Mouse (Mus musculus): ENCODE measurements around the gene Prpf40b.

DNA sequence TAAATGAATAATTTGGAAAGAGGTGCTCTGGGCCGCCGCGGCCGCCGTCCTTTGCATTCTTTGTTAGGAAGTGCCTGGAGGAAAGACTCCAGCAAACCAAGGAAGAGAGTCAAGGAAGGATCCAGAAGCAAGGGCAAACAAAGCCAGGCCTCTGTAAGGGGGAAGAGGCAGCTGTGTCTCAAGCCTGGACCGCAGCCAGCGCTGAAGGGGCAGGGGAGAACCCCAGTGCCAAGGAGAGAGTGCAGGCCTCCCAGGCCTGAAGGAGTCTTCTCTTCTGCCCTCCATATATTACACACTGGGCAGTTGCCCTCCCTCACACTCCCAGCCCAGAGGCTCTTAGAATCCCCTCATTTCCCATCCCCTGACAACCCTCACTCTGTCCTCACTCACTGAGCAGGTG is 16.6 kb upstream of the Prpf40b start:
- no peak for TF ChIP-seq CTCF (IDR thresholded peaks at IDR 0.05; ENCODE audit: control insufficient read depth, insufficient read depth, insufficient read length)
- TF ChIP-seq MYOD1 (IDR thresholded peaks at IDR 0.05; ENCODE audit: control insufficient read depth, insufficient read length, low read depth), result no peak
- no peak for TF ChIP-seq MAX (IDR thresholded peaks at IDR 0.05)

Data from C2C12 (cell line).